7 mouse cellular contexts compared by ENCODE assay signal in genomic region chr2:39373068-39373779, GRCm38 (mm10).
DNase-seq lines count a peak whose midpoint lies in the region; ATAC-seq and TF ChIP-seq lines count a peak whose summit lies in the region.

No protein-coding gene starts in this region.

- intact Hi-C loops in left cerebral cortex, postnatal 25 days (cut with DNase I), result loop anchor here (5.0 kb wide), 1 partner anchor 96 kb away; no protein-coding TSS in a partner anchor

- H3K4me1 ChIP-seq in intestine, embryonic 16.5 days (ENCODE audit: control insufficient read depth, insufficient read depth, low read length), result no peaks in the 10 kb centered on the region
- no peaks in the 10 kb centered on the region for H3K4me1 ChIP-seq in midbrain, embryonic 12.5 days
- H3K4me1 ChIP-seq in small intestine, adult 2 months (ENCODE audit: control insufficient read depth, insufficient read depth, insufficient read length, low read length), result no peaks in the 10 kb centered on the region

- no peaks in the 10 kb centered on the region for H3K9me3 ChIP-seq in intestine, embryonic 16.5 days (ENCODE audit: control insufficient read depth, low read length)
- no peaks in the 10 kb centered on the region for H3K9me3 ChIP-seq in midbrain, embryonic 12.5 days

- H3K4me3 ChIP-seq in intestine, embryonic 16.5 days (ENCODE audit: low read length), result no peak overlapping the region
- no peak overlapping the region for H3K4me3 ChIP-seq in midbrain, embryonic 12.5 days
- H3K4me3 ChIP-seq in small intestine, adult 2 months (ENCODE audit: low read depth, low read length), result no peak overlapping the region

- H3K27ac ChIP-seq in intestine, embryonic 16.5 days (ENCODE audit: low read length), result no peak overlapping the region
- no peak overlapping the region for H3K27ac ChIP-seq in midbrain, embryonic 12.5 days (replicated peaks)
- H3K27ac ChIP-seq in small intestine, adult 2 months (ENCODE audit: insufficient read depth, low read depth, low read length), result no peak overlapping the region

- DNase-seq in adrenal gland, adult 2 months, result peak; percentile 91
- DNase-seq in embryo, embryonic 11.5 days (ENCODE audit: low read depth, low spot score), result peak; percentile 88
- DNase-seq in gonadal fat pad, adult 2 months (ENCODE audit: low read depth), result peak; percentile 38
- DNase-seq in left cerebral cortex, postnatal 25 days (ENCODE audit: low spot score in 2 of 2), result peak; percentile 92 to 98

- no peak overlapping the region for H3K4me2 ChIP-seq in intestine, embryonic 16.5 days (ENCODE audit: low read depth, low read length)
- H3K4me2 ChIP-seq in midbrain, embryonic 12.5 days (replicated peaks), result no peak overlapping the region

- no peaks in the 10 kb centered on the region for H3K36me3 ChIP-seq in intestine, embryonic 16.5 days (ENCODE audit: control insufficient read depth, insufficient read depth, low read length)
- no peaks in the 10 kb centered on the region for H3K36me3 ChIP-seq in midbrain, embryonic 12.5 days
- H3K36me3 ChIP-seq in small intestine, adult 2 months (ENCODE audit: control insufficient read depth, insufficient read depth, low read length), result no peaks in the 10 kb centered on the region

- peak; percentile 99; the same call in 1 of the 2 replicates for TF ChIP-seq CTCF in small intestine, adult 2 months (IDR thresholded peaks at IDR 0.05; ENCODE audit: extremely low read depth, insufficient read length, insufficient replicate concordance, low read depth, low read length)

- H3K27me3 ChIP-seq in intestine, embryonic 16.5 days (replicated peaks; ENCODE audit: control insufficient read depth, insufficient read depth, low read length), result no peaks in the 10 kb centered on the region
- no peaks in the 10 kb centered on the region for H3K27me3 ChIP-seq in midbrain, embryonic 12.5 days
- no peaks in the 10 kb centered on the region for H3K27me3 ChIP-seq in small intestine, adult 2 months (ENCODE audit: control insufficient read depth, insufficient read depth, low read length)

- no peak overlapping the region for H3K9ac ChIP-seq in intestine, embryonic 16.5 days (ENCODE audit: low read depth, low read length)
- no peak overlapping the region for H3K9ac ChIP-seq in midbrain, embryonic 12.5 days (replicated peaks)

- WGBS in intestine, embryonic 16.5 days, result 13% methylated on average over 7 of the region's 7 CpGs
- 15% methylated on average over 7 of the region's 7 CpGs for WGBS in midbrain, embryonic 12.5 days
- 13% methylated on average over 7 of the region's 7 CpGs for WGBS in small intestine, adult 2 months

- TF ChIP-seq POLR2A in small intestine, adult 2 months (IDR thresholded peaks at IDR 0.05; ENCODE audit: low read depth, low read length), result no peak

- peak; percentile 91 for ATAC-seq in intestine, embryonic 16.5 days
- peak; percentile 92 for ATAC-seq in midbrain, embryonic 12.5 days (ENCODE audit: low FRiP score, low read depth)

Comparison
In these comparisons a context has a peak if more than half of its experiments do, and no peak if none do; other contexts are left out.
1. DNase-seq: peak in every context shown above with its lines; median percentile 95 in left cerebral cortex, postnatal 25 days; 91 in adrenal gland, adult 2 months; 88 in embryo, embryonic 11.5 days; 38 in gonadal fat pad, adult 2 months.